Mouse (Mus musculus) spleen, adult 2 months (tissue): ENCODE results near the gene Fbn1. TPM values are rescaled to one million over a fixed set of nuclear protein-coding genes. Genes with fewer than 3 reads are reported as not detected.

Experiments
- DNase-seq, 2 experiments: peaks; one replicate each; pipeline versions ENCODE4 v3.0.0 to v3.0.0-alpha.2; 2012 to 2021; ENCODE audit warnings: low spot score in 2 of 2, low read depth in 1 of 2
- H3K27ac ChIP-seq: fragments of 200-500 bp; 2 replicates; pipeline ENCODE4 v1.5.1; 2012; ENCODE audit warnings: low read length, inconsistent platforms; ENCODE audit not compliant: insufficient read depth
- H3K27me3 ChIP-seq: fragments of 200-500 bp; 2 replicates; pipeline ENCODE4 v1.6.1; 2012; ENCODE audit warnings: mild to moderate bottlenecking, moderate library complexity, low read length, inconsistent platforms; ENCODE audit not compliant: control insufficient read depth, insufficient read depth
- H3K36me3 ChIP-seq: fragments of 200-500 bp; 2 replicates; pipeline ENCODE4 v1.6.1; 2012; ENCODE audit warnings: mild to moderate bottlenecking, low read length, inconsistent platforms; ENCODE audit not compliant: control insufficient read depth, insufficient read depth
- H3K4me1 ChIP-seq: fragments of 200-500 bp; 2 replicates; pipeline ENCODE4 v1.6.1; 2011; ENCODE audit warnings: inconsistent platforms; ENCODE audit not compliant: control insufficient read depth, insufficient read depth, insufficient read length
- H3K4me3 ChIP-seq: fragments of 200-500 bp; 2 replicates; pipeline ENCODE4 v1.5.1; 2011; ENCODE audit warnings: mild to moderate bottlenecking, inconsistent platforms; ENCODE audit not compliant: insufficient read depth, insufficient read length; ENCODE audit errors: extremely low read depth
- CTCF ChIP-seq: fragments of 200-500 bp; IDR thresholded peaks from 2 replicates; pipeline ENCODE4 v1.5.1; 2011; ENCODE audit warnings: mild to moderate bottlenecking, inconsistent platforms; ENCODE audit not compliant: insufficient read depth, insufficient read length, insufficient replicate concordance; ENCODE audit errors: extremely low read depth
- POLR2A ChIP-seq: fragments of 200-500 bp; IDR thresholded peaks from 2 replicates; pipeline ENCODE4 v1.6.1; 2011; ENCODE audit warnings: low read depth, low read length, inconsistent platforms
- WGBS: fragments of 180-500 bp; shearing (Covaris S2); methylation state at CpG from one replicate; pipeline ENCODE4 v1.1.7; 2018; 5-methylcytosine and 5-hydroxymethylcytosine counted together
- polyA plus RNA-seq: library from polyadenylated mRNA; depleted of rRNA; stranded (reverse); fragments of >200 nt; gene quantifications from 2 replicates; pipeline ENCODE4 v1.2.3, GENCODE M21; 2012; rRNA removed

Gene Fbn1
- polyA plus RNA-seq, 1 experiment = 3.1 TPM

GRCm38 (mm10) chr2:125254630-125255029 is 253.2 kb downstream of the Fbn1 start:
- H3K4me1 ChIP-seq = no peaks in the 10 kb centered on the region
- H3K4me3 ChIP-seq = no peak overlapping the region
- H3K27ac ChIP-seq = no peak overlapping the region
- 88% methylated on average over 3 of the region's 3 CpGs for WGBS
- no peak for TF ChIP-seq CTCF
- no peak for TF ChIP-seq POLR2A
- H3K36me3 ChIP-seq = peaks cover 10% of the 10 kb centered on the region
- no peak for DNase-seq
- no peaks in the 10 kb centered on the region for H3K27me3 ChIP-seq

GRCm38 (mm10) chr2:125253699-125254098 is 254.1 kb downstream of the Fbn1 start:
- no peak overlapping the region for H3K4me3 ChIP-seq
- no peak overlapping the region for H3K27ac ChIP-seq
- H3K4me1 ChIP-seq = no peaks in the 10 kb centered on the region
- H3K27me3 ChIP-seq = no peaks in the 10 kb centered on the region
- TF ChIP-seq POLR2A = no peak
- TF ChIP-seq CTCF = no peak
- no peak for DNase-seq
- H3K36me3 ChIP-seq = peaks cover 10% of the 10 kb centered on the region
- WGBS = 85% methylated on average over 6 of the region's 6 CpGs

GRCm38 (mm10) chr2:125252275-125252674 is 255.5 kb downstream of the Fbn1 start:
- no peak overlapping the region for H3K27ac ChIP-seq
- DNase-seq = peak; percentile 29 to 53
- peaks cover 7% of the 10 kb centered on the region for H3K36me3 ChIP-seq
- 62% methylated on average over 2 of the region's 2 CpGs for WGBS
- TF ChIP-seq CTCF (peak; percentile 24; the same call in 1 of the 2 replicates), POLR2A (no peak)
- peaks cover 5% of the 10 kb centered on the region; the same call in 1 of the 2 replicates for H3K4me1 ChIP-seq
- no peak overlapping the region for H3K4me3 ChIP-seq
- no peaks in the 10 kb centered on the region for H3K27me3 ChIP-seq

GRCm38 (mm10) chr2:125251781-125252180 is 256.0 kb downstream of the Fbn1 start:
- peak; percentile 13; the same call in 1 of the 2 replicates for TF ChIP-seq CTCF
- TF ChIP-seq POLR2A = no peak
- no peak overlapping the region for H3K4me3 ChIP-seq
- H3K27me3 ChIP-seq = no peaks in the 10 kb centered on the region
- no peak for DNase-seq
- peaks cover 5% of the 10 kb centered on the region; the same call in 1 of the 2 replicates for H3K4me1 ChIP-seq
- H3K36me3 ChIP-seq = peaks cover 7% of the 10 kb centered on the region
- 94% methylated on average over 4 of the region's 4 CpGs for WGBS
- H3K27ac ChIP-seq = no peak overlapping the region

Other genes starting within 250 kb of the Fbn1 start
- 0.04 and 0.08 TPM in 2 replicates for gene Gm9913, start 2.9 kb downstream of the Fbn1 start, polyA plus RNA-seq
- gene Cep152, start 117.1 kb upstream of the Fbn1 start, polyA plus RNA-seq = 1.8 and 2.0 TPM in 2 replicates
- 12.7 and 15.3 TPM in 2 replicates for gene Eid1, start 165.1 kb upstream of the Fbn1 start, polyA plus RNA-seq
- gene Shc4, start 216.2 kb upstream of the Fbn1 start, polyA plus RNA-seq = 0.12 and 0.23 TPM in 2 replicates